Mouse (Mus musculus): ENCODE measurements at regions not wholly inside any gene's neighbourhood (a gene's known extent, or its start where the extent isn't known, plus 50 kb on each side); places are given as distances from the start of the nearest gene placed in this dataset.

- DNase-seq: no peak
Measured at GRCm38 (mm10) chr8:30669451-30669850, 2759.1 kb upstream of the 5930422O12Rik start.

GRCm38 (mm10) chr8:30677423-30677822 is 2751.1 kb upstream of the 5930422O12Rik start:
- DNase-seq: no peak

GRCm38 (mm10) chr8:30682169-30682568 is 2746.3 kb upstream of the 5930422O12Rik start:
- no peak for DNase-seq

GRCm38 (mm10) chr8:30686539-30686938 is 2742.0 kb upstream of the 5930422O12Rik start:
- no peak for DNase-seq

GRCm38 (mm10) chr8:30694126-30694525 is 2734.4 kb upstream of the 5930422O12Rik start:
- no peak for DNase-seq

- DNase-seq: no peak
Measured at GRCm38 (mm10) chr8:30716643-30717042, 2711.9 kb upstream of the 5930422O12Rik start.

GRCm38 (mm10) chr8:30730366-30730765 is 2698.1 kb upstream of the 5930422O12Rik start:
- no peak for DNase-seq

GRCm38 (mm10) chr8:30732585-30733253 is 2695.8 kb upstream of the 5930422O12Rik start:
- DNase-seq: no peak

GRCm38 (mm10) chr8:30733385-30733784 is 2695.1 kb upstream of the 5930422O12Rik start:
- DNase-seq: no peak

- DNase-seq: no peak
Measured at GRCm38 (mm10) chr8:30735338-30735737, 2693.2 kb upstream of the 5930422O12Rik start.

GRCm38 (mm10) chr8:30735740-30736139 is 2692.8 kb upstream of the 5930422O12Rik start:
- no peak for DNase-seq

GRCm38 (mm10) chr8:30746874-30747273 is 2681.6 kb upstream of the 5930422O12Rik start:
- no peak for DNase-seq
